Mouse (Mus musculus): ENCODE results near the gene Fbxl2. TPM values are rescaled to one million over a fixed set of nuclear protein-coding genes. Genes with fewer than 3 reads are reported as not detected.

Fbxl2 gene
- polyA plus RNA-seq, 1 experiment: 13.8 TPM

GRCm38 (mm10) chr9:113939063-113939850, 106.7 kb downstream of the Fbxl2 start:
- 88% methylated on average over 9 of the region's 9 CpGs for WGBS
- Histone ChIP-seq H3K4me3 (replicated peaks; ENCODE audit: control insufficient read depth, low read depth, low read length) (no peak overlapping the region), H3K4me1 (ENCODE audit: control insufficient read depth, insufficient read depth, low read length) (peaks cover 3% of the 10 kb centered on the region), H3K27ac (ENCODE audit: control insufficient read depth, insufficient read depth, low read depth, low read length, poor library complexity) (no peak overlapping the region; the same call in 1 of the 2 replicates)
- TF ChIP-seq CTCF (IDR thresholded peaks at IDR 0.05; ENCODE audit: control insufficient read depth, insufficient read depth, low read length) (no peak), POLR2A (IDR thresholded peaks at IDR 0.05; ENCODE audit: borderline replicate concordance, control insufficient read depth, low read depth, low read length) (no peak)

- Histone ChIP-seq H3K4me1 (ENCODE audit: control insufficient read depth, insufficient read depth, low read length) (peaks cover 3% of the 10 kb centered on the region), H3K27ac (ENCODE audit: control insufficient read depth, insufficient read depth, low read depth, low read length, poor library complexity) (no peak overlapping the region), H3K4me3 (replicated peaks; ENCODE audit: control insufficient read depth, low read depth, low read length) (no peak overlapping the region)
- TF ChIP-seq CTCF (IDR thresholded peaks at IDR 0.05; ENCODE audit: control insufficient read depth, insufficient read depth, low read length) (no peak), POLR2A (IDR thresholded peaks at IDR 0.05; ENCODE audit: borderline replicate concordance, control insufficient read depth, low read depth, low read length) (no peak)
- 59% methylated on average over 5 of the region's 5 CpGs for WGBS
These were observed 110.4 kb downstream of the Fbxl2 start for GRCm38 (mm10) chr9:113935638-113936037.

- Histone ChIP-seq H3K4me1 (ENCODE audit: control insufficient read depth, insufficient read depth, low read length) (peaks cover 1% of the 10 kb centered on the region; the same call in 1 of the 2 replicates), H3K27ac (ENCODE audit: control insufficient read depth, insufficient read depth, low read depth, low read length, poor library complexity) (peak overlapping the region; percentile 52), H3K4me3 (replicated peaks; ENCODE audit: control insufficient read depth, low read depth, low read length) (peak overlapping the region; percentile 78)
- 26% methylated on average over 11 of the region's 11 CpGs for WGBS
- TF ChIP-seq CTCF (IDR thresholded peaks at IDR 0.05; ENCODE audit: control insufficient read depth, insufficient read depth, low read length) (no peak), POLR2A (IDR thresholded peaks at IDR 0.05; ENCODE audit: borderline replicate concordance, control insufficient read depth, low read depth, low read length) (no peak)
These were observed 113.5 kb downstream of the Fbxl2 start for GRCm38 (mm10) chr9:113932501-113932900.

GRCm38 (mm10) chr9:113932100-113932470, 113.9 kb downstream of the Fbxl2 start:
- TF ChIP-seq CTCF (IDR thresholded peaks at IDR 0.05; ENCODE audit: control insufficient read depth, insufficient read depth, low read length): no peak
- TF ChIP-seq POLR2A (IDR thresholded peaks at IDR 0.05; ENCODE audit: borderline replicate concordance, control insufficient read depth, low read depth, low read length): no peak
- peak overlapping the region; percentile 78 for H3K4me3 ChIP-seq (replicated peaks; ENCODE audit: control insufficient read depth, low read depth, low read length)
- 4% methylated on average over 8 of the region's 8 CpGs for WGBS
- H3K4me1 ChIP-seq (ENCODE audit: control insufficient read depth, insufficient read depth, low read length): peaks cover 1% of the 10 kb centered on the region; the same call in 1 of the 2 replicates
- peak overlapping the region; percentile 92 for H3K27ac ChIP-seq (ENCODE audit: control insufficient read depth, insufficient read depth, low read depth, low read length, poor library complexity)

GRCm38 (mm10) chr9:113931375-113932099, 114.5 kb downstream of the Fbxl2 start:
- Histone ChIP-seq H3K4me1 (ENCODE audit: control insufficient read depth, insufficient read depth, low read length) (peaks cover 1% of the 10 kb centered on the region; the same call in 1 of the 2 replicates), H3K4me3 (replicated peaks; ENCODE audit: control insufficient read depth, low read depth, low read length) (peak overlapping the region; percentile 78), H3K27ac (ENCODE audit: control insufficient read depth, insufficient read depth, low read depth, low read length, poor library complexity) (peak overlapping the region; percentile 92)
- whole genome bisulfite sequencing: under 1% methylated on average over 74 of the region's 91 CpGs
- TF ChIP-seq CTCF (IDR thresholded peaks at IDR 0.05; ENCODE audit: control insufficient read depth, insufficient read depth, low read length) (no peak), POLR2A (IDR thresholded peaks at IDR 0.05; ENCODE audit: borderline replicate concordance, control insufficient read depth, low read depth, low read length) (no peak; the same call in 1 of the 2 replicates)

- peak; percentile 62; the same call in 1 of the 2 replicates for TF ChIP-seq POLR2A (IDR thresholded peaks at IDR 0.05; ENCODE audit: borderline replicate concordance, control insufficient read depth, low read depth, low read length)
- no peak for TF ChIP-seq CTCF (IDR thresholded peaks at IDR 0.05; ENCODE audit: control insufficient read depth, insufficient read depth, low read length)
- WGBS: 4% methylated on average over 52 of the region's 86 CpGs
- H3K27ac ChIP-seq (ENCODE audit: control insufficient read depth, insufficient read depth, low read depth, low read length, poor library complexity): peak within 1 kb of the TSS; percentile 92
- peaks cover 1% of the 10 kb centered on the region; the same call in 1 of the 2 replicates for H3K4me1 ChIP-seq (ENCODE audit: control insufficient read depth, insufficient read depth, low read length)
- H3K4me3 ChIP-seq (replicated peaks; ENCODE audit: control insufficient read depth, low read depth, low read length): peak within 1 kb of the TSS; percentile 78
These were observed 115.2 kb downstream of the Fbxl2 start, which contains the start of gene Ubp1 for GRCm38 (mm10) chr9:113930534-113931374. Gene Ubp1 (plus strand): TSS chr9:113930934.

GRCm38 (mm10) chr9:113929676-113930075, 116.3 kb downstream of the Fbxl2 start:
- Histone ChIP-seq H3K4me3 (replicated peaks; ENCODE audit: control insufficient read depth, low read depth, low read length) (no peak overlapping the region), H3K27ac (ENCODE audit: control insufficient read depth, insufficient read depth, low read depth, low read length, poor library complexity) (no peak overlapping the region), H3K4me1 (ENCODE audit: control insufficient read depth, insufficient read depth, low read length) (peaks cover 1% of the 10 kb centered on the region; the same call in 1 of the 2 replicates)
- no peak for TF ChIP-seq CTCF (IDR thresholded peaks at IDR 0.05; ENCODE audit: control insufficient read depth, insufficient read depth, low read length)
- TF ChIP-seq POLR2A (IDR thresholded peaks at IDR 0.05; ENCODE audit: borderline replicate concordance, control insufficient read depth, low read depth, low read length): no peak
- WGBS: 86% methylated on average over 1 of the region's 1 CpGs
